Mouse (Mus musculus) thymus, postnatal 14 days (tissue): ENCODE measurements around the gene Spag17.

Source experiments
- DNase-seq: peaks from one replicate; pipeline ENCODE4 v3.0.0; 2021

Gene Spag17

DNA sequence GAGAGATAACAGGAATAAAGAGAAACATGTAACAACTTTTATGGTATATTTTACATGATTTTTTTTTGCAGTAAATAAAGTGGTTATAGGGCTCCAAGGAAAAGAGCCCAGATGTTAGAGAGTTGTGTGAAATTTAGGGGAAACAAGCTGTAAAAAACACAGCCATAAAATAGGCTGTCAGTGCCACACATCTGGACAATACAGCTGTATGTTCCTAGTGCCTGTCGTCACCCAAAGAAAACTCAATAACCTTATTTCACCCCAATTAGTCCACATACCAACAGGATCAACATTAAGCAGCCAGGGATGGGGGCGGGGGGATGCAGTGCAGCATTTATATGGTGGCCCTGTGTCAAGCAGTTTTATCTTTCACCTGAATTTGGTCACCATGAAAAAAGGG, 81.1 kb downstream of the Spag17 start:
- DNase-seq, result no peak

DNA sequence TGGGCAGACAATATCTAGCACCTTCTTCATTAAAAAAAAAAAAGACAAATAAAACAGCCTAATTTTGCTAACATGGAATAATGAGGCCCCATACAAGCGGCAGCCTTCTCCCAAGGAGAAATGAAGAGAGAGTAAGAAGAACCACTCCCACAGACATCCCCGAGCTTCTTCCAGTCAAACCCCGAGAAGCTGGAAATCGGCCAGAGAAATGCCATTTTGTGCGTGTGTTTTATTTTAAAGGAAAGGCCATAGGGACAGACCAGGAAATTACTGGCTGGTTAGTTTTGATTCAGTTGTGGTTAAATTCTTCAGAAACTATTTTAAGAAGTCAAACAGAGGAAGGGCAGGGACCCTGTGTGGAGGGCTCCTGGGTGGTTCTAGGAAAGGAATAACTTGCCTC, 85.6 kb downstream of the Spag17 start:
- no peak for DNase-seq

DNA sequence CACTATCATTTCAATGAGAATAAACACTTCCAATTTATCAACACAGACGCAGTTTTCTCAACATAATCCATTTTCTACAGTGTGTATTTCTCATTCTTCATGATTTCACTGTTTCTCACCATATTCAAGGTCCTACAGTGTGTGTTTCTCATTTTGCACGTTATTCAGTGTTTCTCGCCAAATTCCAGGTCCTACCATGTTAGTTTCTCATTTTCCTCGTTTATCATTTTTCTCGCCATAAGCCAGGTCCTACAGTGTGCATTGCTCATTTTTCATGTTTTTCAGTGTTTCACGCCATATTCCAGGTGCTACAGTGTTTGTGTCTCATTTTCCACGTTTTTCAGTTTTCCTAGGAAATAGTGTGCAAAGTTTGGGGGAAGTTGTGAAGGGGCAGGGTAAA, 95.8 kb downstream of the Spag17 start:
- no peak for DNase-seq

DNA sequence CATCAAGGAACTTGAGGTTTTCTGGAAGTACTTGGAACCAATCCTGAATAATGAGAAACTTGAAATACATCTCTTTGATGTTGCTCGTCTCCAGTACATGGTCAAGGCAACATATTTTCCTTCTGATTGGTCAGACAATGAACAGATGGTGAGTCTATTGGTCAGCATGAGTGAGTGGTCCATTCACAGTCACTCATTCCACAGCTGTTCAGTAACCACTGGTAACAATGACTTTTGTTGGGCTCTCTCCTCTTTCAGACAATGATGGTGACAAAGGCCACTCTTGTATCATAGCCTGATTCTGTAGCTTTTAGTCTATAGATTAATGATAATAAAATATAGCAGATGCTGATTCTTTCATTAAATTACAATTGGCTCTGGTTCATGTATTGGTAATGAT, 119.5 kb downstream of the Spag17 start:
- no peak for DNase-seq

DNA sequence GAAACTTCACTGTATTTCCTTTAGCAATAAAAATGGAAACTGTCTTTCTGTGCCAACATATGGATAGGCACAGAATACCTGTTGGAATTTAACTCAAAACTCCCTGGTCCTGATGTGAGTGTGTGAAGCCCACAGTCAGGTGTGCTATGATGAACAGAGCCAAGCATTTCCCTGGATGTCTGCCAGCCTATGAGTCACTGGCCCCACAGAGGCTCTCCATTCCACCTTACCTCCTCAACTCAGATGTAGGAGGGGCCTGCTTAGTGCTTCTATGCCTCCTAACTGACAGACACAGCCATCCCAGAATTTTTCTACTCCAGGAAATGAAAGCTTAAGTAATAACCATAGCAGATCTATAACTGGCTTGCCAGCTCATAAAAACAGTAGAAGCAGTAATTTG, 124.6 kb downstream of the Spag17 start:
- no peak for DNase-seq

DNA sequence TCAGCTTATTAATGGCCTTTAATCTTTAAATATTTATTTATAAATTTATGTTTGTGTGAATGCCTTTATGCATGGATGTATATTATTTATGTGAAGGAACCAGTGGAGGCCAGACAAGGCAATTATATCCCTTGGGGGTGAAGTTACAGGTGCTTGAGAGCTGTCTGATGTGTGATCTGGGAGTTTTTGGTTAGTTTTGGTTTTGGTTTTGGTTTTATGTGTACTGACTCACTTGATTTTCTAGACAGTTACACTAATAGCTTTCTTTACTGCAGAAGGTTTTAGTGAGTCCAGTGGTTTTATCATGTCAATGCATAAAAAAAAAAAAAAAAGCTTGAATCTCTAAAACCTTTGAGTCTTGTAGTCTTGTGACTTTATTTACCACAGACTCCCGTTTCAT, 128.9 kb downstream of the Spag17 start:
- DNase-seq, result no peak

DNA sequence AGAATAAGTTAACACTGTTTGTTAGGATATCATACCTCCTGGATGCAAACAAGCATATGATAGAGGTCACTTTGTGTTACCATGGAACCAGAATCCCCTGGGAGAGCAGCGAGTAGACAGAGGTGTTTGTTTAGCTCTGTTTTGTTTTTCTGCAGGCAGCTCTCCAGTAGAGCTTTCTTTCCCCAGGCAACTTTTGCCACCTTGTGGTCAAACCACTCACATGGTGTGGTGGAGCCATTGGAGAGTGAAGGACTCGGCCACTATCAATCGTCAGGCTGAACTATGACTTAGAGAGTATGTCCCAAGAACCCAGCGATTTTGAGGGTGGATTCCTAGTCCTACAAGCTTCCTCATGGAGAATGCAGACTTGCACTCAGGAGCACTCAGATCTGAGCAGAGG, 146.1 kb downstream of the Spag17 start:
- no peak for DNase-seq

DNA sequence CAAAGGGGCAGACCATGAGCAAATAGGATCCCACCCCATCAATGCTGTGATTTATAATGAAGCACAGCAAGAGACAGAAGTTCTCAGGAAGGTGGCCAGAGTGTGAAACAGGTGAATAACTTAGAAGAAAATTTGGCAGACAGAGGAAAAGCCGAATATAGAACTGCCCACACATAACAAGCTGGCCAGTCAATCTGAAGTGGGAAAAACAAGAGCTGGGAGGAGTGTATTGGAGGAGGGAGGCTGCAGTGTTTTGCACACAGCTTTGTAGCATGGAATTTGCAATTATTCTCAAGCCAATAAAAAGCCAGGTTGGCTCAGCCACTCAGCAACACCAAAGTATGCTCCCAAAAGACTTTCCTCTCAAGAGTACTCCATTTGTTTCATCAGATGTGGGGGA, 147.8 kb downstream of the Spag17 start:
- DNase-seq, result no peak

DNA sequence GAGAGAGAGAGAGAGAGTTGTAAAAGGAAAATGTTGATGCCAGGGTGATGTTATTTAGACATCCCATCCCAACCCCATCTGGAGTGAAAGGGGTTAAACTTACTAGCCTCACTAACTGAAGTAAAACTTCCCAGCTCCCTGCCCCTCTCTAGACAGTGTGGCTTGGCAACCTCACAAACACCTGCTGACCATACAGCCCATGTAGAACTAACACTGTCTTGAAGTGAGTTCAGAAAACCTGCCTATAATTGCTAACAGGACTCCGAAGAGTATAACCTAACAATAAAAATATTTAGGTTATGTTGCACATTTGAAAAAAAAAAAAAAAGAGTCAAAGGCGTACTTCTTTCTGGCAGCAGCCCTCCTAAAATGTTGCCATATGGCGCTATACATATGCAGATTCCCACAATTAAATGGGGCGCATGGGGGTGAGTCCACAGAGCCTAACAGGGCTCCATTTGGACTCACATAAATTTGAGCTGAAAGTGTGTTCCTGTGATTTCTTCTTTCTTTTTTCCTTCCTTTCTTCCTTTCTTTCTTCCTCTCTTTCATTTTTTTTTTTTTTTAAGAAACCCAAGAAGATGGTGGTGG, 149.3 kb downstream of the Spag17 start:
- DNase-seq, result no peak

DNA sequence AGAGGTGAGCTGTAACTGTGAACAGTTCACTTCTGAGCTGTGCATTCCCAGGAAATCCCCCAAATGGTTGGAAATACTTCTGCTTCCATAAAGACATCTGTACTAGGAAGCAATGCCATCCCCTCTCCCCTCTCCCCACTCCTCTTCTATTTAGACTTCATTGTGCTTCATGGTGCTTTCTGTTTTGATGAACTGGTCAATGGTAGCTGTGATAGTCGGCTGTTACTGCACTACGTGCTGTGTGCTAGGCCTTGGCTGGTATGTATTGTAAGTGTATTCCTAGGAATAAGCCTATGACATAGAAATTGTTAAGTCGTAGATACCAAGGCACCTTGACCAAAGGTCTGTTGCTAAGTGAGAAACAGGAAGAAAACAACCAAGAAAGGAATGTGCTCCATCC, 149.9 kb downstream of the Spag17 start:
- no peak for DNase-seq

DNA sequence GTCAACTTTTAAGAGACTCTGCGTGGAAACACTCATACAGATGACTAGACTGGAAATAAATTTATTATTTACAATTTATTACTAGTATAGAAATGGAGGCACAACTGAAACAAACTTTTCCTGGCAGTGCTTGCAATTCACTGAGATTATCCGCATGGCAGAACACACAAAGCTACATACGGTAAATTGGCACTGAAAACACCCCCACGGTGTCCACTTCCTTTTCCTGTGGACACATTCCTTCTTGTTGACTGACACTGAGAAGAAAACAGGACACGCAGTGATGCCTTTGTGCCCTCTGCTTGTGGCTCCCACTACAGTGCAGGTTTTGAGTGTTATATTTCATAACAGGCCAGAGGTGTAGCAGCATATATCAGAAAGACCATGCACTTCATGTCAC, 151.6 kb downstream of the Spag17 start:
- no peak for DNase-seq

DNA sequence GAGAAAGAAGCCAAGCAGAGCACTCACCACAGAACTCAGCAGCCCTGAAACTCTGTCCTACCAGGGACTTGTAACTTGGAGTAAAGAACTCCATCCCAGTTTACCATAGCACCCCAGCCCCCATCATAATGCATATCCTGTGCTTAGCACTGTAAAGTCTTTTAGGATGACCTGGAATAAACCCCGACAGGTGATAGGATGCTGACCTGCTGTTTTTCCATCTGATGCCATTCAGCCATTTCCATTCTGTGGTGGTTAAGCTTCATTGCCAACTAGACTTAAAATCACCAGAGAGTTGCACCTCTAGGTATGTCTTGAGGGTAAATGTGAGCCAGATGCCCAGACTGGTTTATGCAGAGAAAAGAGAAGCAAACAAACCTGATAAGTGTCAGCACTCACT, 189.2 kb downstream of the Spag17 start:
- no peak for DNase-seq

DNA sequence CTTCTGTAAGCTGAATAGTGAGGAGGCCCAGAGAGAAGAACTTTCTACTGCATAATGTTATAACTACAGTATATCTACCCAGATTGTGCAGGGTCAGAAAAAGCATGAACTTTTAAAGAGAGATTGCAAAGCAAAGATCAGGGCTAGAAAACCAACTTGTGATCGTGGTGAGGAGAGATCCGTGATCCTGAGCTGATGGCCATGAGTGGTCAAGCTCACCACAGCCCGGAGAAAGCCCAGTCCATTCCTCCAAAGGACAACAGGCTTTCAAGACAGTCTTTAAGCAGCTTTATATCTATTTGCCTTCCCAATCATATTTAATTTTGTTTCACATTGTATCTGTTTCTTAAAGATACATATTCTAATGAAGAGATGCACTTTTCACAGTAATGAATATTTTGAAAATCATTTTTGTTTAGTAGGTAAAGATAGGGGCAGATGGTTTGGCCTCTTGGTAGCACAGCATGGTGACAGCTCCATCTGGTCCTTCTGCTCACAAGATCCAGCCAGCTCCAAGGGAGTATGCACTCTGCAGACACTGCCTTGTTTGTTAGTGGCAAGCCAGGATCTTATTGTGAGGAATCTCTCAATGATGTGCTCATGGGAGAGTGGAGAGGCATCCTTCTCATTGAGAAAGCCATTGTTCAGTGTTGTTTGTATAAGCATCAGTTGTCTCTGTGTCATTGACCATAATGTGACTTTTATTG, 217.3 kb downstream of the Spag17 start:
- DNase-seq, result no peak

DNA sequence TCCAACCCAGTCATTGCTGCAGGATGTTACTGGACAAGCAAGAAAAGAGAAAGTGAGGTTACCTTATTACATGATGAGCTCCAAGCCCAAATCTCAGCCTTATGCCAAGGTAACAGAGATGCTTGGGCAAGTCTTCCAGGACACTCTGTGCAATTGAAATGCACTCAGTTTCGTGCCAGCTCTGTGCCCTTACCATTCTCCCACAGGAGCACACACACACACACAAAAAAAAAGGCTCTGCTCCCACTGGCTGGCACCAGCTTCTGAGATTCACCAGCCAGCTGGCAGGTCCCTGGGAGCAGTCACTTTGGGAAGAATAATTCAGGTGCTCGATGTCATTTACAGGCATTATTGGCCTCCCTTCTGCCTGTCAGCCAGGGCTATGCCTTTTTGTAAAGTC, 221.5 kb downstream of the Spag17 start:
- DNase-seq, result no peak

DNA sequence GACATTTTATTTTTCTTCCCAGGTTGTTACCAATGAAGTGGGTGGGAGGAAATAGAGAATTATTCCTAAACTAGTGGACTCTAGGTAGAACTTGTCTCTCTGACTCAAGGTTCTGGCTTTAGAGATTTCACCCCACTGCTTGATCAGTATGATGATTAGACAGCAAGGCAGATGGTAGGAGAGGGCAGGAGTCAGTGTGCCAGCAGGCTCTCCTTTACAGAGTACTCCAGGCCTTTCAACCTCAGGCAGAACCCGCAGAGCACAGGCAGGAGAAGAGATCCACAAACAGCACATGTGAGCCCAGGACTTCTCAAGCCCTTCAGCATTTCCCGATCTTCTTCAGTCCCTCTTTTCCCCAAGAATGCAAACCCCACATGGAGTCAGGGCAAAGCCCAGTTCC, 233.5 kb downstream of the Spag17 start:
- no peak for DNase-seq

DNA sequence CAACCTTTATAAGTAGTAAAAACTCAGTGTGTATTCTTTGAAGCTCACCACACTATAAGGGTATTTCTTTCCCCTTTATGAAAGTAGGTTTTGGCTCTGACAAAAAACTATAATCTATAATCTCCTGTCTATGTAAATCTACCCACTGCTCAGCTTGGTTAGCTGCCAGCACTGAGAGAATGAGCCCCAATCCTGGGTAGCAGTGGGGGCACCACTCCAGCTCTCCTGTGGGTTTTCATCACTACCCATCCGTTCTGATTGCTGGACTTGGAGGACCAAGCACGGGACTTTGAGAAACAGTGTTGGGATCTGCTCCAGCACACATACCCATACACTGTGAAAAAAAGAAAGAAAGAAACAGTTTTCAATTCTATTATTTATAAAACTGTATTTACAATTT, 236.8 kb downstream of the Spag17 start:
- DNase-seq, result no peak

DNA sequence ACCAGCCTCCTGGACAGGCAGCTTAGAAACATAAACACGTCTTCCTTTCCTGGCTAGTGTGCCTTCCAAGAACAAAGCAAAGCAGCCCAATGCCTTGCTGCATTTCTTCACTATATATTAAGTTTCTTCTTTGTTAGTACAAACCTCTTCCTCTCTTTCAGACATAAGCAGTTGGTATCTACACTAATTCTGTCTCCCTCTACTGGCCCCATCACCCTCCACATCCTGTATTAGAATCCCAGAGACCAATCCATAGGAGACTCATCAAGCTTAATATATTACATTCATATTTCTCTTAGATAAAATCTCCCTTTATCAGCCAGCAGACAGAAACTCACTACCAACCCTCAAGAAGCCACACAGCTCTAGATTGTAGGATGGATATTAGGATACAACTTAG, 237.2 kb downstream of the Spag17 start:
- no peak for DNase-seq

DNA sequence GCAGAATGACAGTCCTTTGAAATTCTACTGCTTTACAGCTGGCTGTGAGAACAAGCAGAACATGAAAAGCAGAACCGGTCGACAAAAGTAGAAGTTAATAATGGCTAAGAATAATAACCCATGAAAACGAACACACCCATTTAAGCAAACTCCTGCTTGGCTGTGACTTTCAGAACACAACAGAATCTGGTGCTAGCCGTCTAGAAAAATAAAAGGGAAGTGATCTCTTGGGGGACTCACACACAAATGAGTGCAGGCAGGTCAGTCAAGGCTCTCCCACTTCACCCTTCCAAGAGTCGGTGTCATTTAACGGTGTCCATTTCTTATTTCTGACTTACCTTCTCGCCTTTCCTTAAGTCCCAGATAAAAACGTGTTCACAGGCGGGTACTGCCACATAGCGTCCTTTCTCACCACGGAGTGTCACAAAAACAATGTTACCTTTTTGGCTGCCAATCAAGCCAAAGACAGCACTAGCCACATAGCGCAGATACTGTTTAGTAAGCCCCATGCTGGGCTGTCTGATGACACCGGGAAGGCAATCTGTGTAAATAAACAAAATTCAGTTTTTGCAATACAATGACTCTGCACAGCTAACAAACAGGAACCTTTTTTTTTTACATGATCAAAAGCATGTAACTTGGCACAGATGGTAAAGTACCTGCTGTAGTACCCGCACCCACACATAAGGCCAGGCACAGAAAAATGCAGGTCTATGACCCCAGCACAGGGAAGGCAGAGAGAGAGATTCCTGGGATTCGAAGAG, 275.7 kb downstream of the Spag17 start:
- DNase-seq, result no peak

DNA sequence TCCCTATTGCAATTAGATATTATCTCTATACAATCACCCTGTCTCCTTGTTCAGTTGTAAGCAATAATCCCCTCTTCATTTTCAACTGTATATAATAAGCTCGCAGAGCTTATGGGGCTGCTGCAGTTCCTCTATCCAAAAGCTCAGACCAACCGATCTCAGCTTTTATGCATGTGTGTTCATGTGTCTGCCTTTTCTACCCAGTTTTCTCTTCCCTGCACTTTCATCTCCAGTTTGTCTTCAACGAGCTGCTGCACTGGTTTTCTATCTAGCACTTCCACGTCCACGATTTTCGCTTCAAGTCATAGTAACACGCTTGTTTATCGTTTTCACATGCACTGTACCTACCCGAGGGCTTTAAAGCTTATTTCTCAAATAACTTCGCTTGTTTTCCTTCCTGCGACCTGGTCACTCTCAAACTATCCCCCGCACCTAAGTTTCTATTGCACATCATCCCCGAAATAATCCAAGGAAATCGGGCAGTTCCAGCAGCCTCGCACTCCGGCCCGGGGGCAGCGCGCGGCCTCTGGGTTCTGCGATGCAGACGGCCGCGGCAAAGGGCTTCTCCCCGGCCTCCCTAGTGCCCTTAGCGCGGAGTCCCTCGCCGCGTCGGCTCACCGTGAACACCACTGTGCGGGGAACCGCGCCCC, 276.6 kb downstream of the Spag17 start:
- DNase-seq, result no peak

DNA sequence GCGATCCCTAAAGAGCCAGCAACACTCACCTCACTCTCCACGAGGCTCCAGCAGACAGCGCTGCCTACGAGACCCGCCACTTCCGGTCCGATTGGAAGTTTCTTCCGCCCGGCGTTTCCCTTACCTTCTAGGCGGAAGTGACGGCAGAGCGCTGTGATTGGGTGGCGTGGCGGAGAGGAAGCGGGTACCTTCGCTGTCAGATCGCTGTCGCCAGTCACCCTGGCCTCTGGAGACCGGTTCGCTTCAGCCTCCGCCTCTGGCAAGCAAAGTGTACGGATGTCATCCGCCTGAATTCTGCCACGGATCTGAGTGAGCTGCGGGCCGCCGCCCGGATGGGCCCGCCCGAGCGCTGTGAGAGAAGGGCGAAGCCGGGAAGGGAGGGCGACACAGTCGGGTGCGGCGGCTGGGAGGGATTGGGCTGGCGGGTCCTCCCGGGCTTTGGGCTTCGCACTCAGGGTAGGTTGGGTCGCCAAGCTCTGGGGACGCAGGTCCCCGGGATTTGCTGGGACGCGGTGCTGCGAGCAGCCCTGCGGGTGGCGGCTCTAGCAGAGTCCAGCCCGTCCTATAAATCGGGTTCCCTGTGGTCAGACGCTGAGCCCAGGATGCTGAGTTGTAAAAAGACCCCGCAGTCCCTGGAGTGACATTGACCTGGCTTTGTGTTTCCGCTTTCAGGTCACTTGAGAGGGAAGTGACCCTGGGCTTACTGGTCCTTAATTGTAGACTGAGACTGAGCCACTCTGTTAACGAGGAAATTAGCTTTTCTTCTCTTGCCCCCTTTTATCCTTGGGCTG, 277.3 kb downstream of the Spag17 start, which contains the start of the genes Gdap2 and Wdr3:
Gdap2 (plus strand) TSS at position 67 of the 791 bp plus-strand sequence.
Wdr3 (minus strand) TSS at position 93 of the 791 bp plus-strand sequence.
- DNase-seq, result peak; percentile 96

DNA sequence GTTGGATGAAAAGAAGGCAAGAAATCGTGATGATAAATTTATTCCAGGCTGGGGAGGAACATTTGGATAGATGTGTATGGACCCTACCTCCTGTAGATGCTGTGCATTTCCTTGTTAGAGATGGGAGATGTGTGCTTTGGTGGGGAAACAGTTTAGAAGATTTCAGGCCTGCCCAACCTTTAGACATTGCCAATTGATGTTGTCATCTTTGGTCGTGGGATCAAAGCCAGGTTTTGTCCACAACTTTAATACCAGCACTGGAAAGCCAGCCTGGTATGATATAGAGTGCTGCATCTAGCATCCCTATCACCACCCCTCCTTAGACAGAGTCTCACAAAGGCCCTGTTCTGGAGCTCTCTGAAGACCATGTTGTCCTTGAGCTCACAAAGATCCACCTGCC, 278.4 kb downstream of the Spag17 start:
- no peak for DNase-seq

DNA sequence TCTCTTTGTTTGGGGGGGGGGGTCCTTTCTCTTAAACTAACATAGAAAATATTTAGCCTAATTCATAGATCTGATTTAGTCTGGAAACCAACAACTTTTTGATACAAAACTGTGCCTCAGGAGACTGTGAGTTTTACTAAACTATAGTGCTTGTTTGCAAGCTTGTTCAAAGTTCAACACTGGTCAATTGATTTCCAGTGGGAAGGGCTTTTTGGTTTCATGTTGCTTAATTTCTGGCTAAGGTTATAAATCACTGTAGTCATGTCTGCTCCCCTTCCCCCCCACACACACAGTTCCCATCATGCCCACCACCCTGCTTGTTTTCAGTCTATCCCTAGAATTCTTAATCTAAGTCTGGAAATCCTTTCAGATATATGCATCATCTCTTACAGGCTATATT, 279.8 kb downstream of the Spag17 start:
- no peak for DNase-seq

DNA sequence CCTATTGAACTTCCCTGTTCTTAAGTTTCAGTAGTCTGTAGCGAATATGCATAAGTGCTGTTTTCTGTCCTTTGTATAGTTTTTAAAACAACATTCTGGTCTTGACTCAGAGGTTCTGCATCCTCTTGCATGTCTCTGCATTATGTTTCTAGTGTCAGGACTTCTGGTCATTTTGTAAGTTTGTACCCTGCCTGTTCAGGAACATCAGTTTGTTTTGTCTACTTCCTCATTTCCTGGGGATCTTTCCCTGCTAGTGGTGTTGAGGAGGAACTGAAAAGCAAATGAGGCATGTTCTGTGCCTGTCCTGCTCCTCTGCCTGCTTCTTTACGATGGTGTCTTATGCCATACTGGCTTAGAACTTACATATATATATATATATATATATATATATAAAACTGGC, 290.8 kb downstream of the Spag17 start:
- no peak for DNase-seq
